Mouse (Mus musculus) stomach, adult 2 months (tissue): Measurements from ENCODE around the gene Olfr1330. TPM values are rescaled to one million over a fixed set of nuclear protein-coding genes. Genes with fewer than 3 reads are reported as not detected.

Experiments
- polyA plus RNA-seq: library from polyadenylated mRNA; depleted of rRNA; stranded (reverse); fragments of >200 nt; gene quantifications from 2 replicates; pipeline ENCODE4 v1.2.3, GENCODE M21; 2012; rRNA removed

The Olfr1330 gene
- polyA plus RNA-seq, result not detected in 2 replicates

DNA sequence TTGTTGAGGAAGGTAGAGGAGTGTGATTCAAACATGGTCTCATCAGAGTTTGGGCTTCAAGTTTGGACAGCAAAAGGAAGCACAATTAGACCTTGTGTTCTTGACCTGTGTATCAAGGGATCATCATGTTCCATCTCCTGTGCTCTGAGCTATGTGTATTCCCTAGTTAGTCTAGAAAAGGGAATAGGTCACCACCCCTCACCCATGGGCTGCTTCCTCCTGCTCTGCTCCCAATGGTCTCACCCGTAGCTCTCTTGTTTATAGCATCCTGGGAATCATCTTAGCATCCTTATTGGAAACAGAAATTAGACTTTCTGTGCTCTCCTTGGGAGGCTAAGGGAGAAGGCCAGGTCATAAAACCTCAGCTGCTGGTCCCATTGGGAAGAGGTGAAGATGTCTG lies at the start of gene Olfr1330:
Olfr1330 (plus strand) TSS at position 301 of the 400 bp plus-strand sequence.

DNA sequence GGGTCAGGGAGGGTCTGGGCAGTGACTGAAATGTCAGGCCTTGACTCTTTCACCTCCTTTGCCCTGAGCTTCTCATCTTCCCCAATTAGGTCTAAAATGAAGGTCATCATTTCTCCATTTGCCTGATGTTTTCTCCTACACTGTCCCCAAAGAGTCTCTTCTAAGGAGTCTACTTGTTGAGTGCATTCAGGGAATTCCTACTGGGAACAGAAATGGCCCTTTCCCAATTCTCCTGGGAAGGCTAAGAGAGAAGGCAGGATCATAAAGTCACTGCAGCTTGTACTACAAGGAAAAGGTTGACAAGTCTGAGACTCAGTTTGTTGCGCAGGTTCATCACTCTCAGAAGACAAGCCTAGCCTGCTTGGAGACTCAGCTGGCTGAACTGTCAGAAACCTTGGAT lies 24.0 kb upstream of the Olfr1330 start, which contains the start of gene Olfr1331:
Olfr1331 (plus strand) TSS at position 301 of the 400 bp plus-strand sequence.

DNA sequence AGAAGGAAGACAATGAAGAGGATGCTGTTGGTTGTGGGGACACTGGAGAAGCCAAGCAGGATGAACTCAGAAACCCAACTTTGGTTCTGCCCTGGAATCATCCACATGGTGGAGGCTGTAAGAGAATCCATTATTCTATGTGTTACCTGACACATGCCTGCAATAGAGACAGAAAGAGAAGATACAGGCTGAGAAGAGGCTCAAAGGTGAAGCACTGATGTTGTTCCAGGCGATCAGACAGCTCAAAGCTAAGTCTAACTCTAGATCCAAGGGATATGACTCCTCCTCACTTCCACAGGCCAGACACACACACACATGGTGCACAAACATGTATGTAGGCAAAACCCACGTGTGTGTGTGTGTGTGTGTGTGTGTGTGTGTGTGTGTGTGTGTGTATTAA lies 29.0 kb downstream of the Olfr1330 start, which contains the start of gene Olfr1329:
Olfr1329 (minus strand) TSS at position 101 of the 400 bp plus-strand sequence.

DNA sequence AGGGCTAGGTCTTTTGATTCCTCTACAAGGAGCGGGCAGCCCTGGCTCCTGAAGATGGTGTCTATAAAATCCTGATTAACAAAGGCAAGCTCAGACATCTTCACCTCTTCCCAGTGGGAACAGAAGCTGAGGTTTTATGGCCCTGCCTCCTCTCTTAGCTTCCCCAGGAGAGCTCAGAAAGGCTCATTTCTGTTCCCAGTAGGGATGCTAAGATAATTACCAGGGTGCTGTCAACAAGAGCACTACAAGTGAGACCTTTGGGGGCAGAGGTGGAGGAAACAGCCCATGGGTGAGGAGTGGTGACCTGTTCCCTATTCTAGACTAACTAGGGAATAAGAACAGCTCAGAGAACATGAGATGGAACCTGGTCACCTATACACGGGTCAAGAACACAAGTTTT lies 50.1 kb downstream of the Olfr1330 start, which contains the start of gene Olfr1328:
Olfr1328 (minus strand) TSS at position 101 of the 400 bp plus-strand sequence.

Other genes with a start within 250 kb of the Olfr1330 start
- not detected in 2 replicates for gene Olfr62, start 229.6 kb upstream of the Olfr1330 start, polyA plus RNA-seq
- gene Olfr1342, start 195.8 kb upstream of the Olfr1330 start, polyA plus RNA-seq, result not detected in 2 replicates
- gene Olfr1341, start 185.1 kb upstream of the Olfr1330 start, polyA plus RNA-seq, result not detected in 2 replicates
- not detected in 2 replicates for gene Olfr1340, start 168.5 kb upstream of the Olfr1330 start, polyA plus RNA-seq
- gene Olfr1339, start 156.4 kb upstream of the Olfr1330 start, polyA plus RNA-seq, result not detected in 2 replicates
- not detected in 2 replicates for gene Olfr1338, start 129.9 kb upstream of the Olfr1330 start, polyA plus RNA-seq
- not detected in 2 replicates for gene Olfr1337, start 106.0 kb upstream of the Olfr1330 start, polyA plus RNA-seq
- gene Olfr1335, start 78.7 kb upstream of the Olfr1330 start, polyA plus RNA-seq, result not detected in 2 replicates
- not detected in 2 replicates for gene Olfr1333, start 52.3 kb upstream of the Olfr1330 start, polyA plus RNA-seq
- not detected in 2 replicates for gene Olfr1331, start 23.9 kb upstream of the Olfr1330 start, polyA plus RNA-seq
- not detected in 2 replicates for gene Olfr1329, start 28.9 kb downstream of the Olfr1330 start, polyA plus RNA-seq
- not detected in 2 replicates for gene Olfr1328, start 50.0 kb downstream of the Olfr1330 start, polyA plus RNA-seq
- gene Lao1, start 73.0 kb downstream of the Olfr1330 start, polyA plus RNA-seq, result 0.05 and 0.06 TPM in 2 replicates
- 56.8 and 58.2 TPM in 2 replicates for gene Slc2a1, start 220.1 kb downstream of the Olfr1330 start, polyA plus RNA-seq